Mouse (Mus musculus): ENCODE results near the gene Arhgef17. TPM values are rescaled to one million over a fixed set of nuclear protein-coding genes. Genes with fewer than 3 reads are reported as not detected.

The Arhgef17 gene
- polyA plus RNA-seq, 1 experiment from 2014 or later: 0.17 TPM

- WGBS (ENCODE audit: missing documents): 90% methylated on average over 5 of the region's 5 CpGs
- Histone ChIP-seq H3K27ac (no peak overlapping the region), H3K36me3 (ENCODE audit: inconsistent target) (no peaks in the 10 kb centered on the region), H3K79me2 (ENCODE audit: inconsistent target) (no peaks in the 10 kb centered on the region), H3K4me3 (ENCODE audit: inconsistent target) (no peak overlapping the region)
Measured at GRCm38 (mm10) chr7:100915204-100915603, 16.7 kb downstream of the Arhgef17 start.

- Histone ChIP-seq H3K36me3 (ENCODE audit: inconsistent target) (no peaks in the 10 kb centered on the region), H3K79me2 (ENCODE audit: inconsistent target) (no peaks in the 10 kb centered on the region), H3K4me3 (ENCODE audit: inconsistent target) (no peak overlapping the region), H3K27ac (no peak overlapping the region)
- WGBS (ENCODE audit: missing documents): 99% methylated on average over 9 of the region's 9 CpGs
Measured at GRCm38 (mm10) chr7:100911791-100912190, 20.1 kb downstream of the Arhgef17 start.

GRCm38 (mm10) chr7:100911246-100911770, 20.6 kb downstream of the Arhgef17 start:
- Histone ChIP-seq H3K36me3 (ENCODE audit: inconsistent target) (no peaks in the 10 kb centered on the region), H3K27ac (no peak overlapping the region), H3K79me2 (ENCODE audit: inconsistent target) (no peaks in the 10 kb centered on the region), H3K4me3 (ENCODE audit: inconsistent target) (no peak overlapping the region)
- WGBS (ENCODE audit: missing documents): 96% methylated on average over 2 of the region's 2 CpGs

- no peaks in the 10 kb centered on the region for H3K79me2 ChIP-seq (ENCODE audit: inconsistent target)
- 72% methylated on average over 8 of the region's 8 CpGs for WGBS (ENCODE audit: missing documents)
- no peak overlapping the region for H3K27ac ChIP-seq
- H3K36me3 ChIP-seq (ENCODE audit: inconsistent target): no peaks in the 10 kb centered on the region
- H3K4me3 ChIP-seq (ENCODE audit: inconsistent target): no peak overlapping the region
Measured at GRCm38 (mm10) chr7:100908567-100908966, 23.3 kb downstream of the Arhgef17 start.

- Histone ChIP-seq H3K79me2 (ENCODE audit: inconsistent target) (no peaks in the 10 kb centered on the region), H3K4me3 (ENCODE audit: inconsistent target) (no peak overlapping the region), H3K36me3 (ENCODE audit: inconsistent target) (no peaks in the 10 kb centered on the region), H3K27ac (no peak overlapping the region)
- 96% methylated on average over 7 of the region's 8 CpGs for whole genome bisulfite sequencing (ENCODE audit: missing documents)
Measured at GRCm38 (mm10) chr7:100908061-100908460, 23.8 kb downstream of the Arhgef17 start.

- 7% methylated on average over 1 of the region's 1 CpGs for WGBS (ENCODE audit: missing documents)
Measured at GRCm38 (mm10) chr7:100907231-100907630, 24.7 kb downstream of the Arhgef17 start.

GRCm38 (mm10) chr7:100906029-100906789, 25.7 kb downstream of the Arhgef17 start:
- Histone ChIP-seq H3K4me3 (ENCODE audit: inconsistent target) (no peak overlapping the region), H3K36me3 (ENCODE audit: inconsistent target) (no peaks in the 10 kb centered on the region), H3K27ac (no peak overlapping the region), H3K79me2 (ENCODE audit: inconsistent target) (no peaks in the 10 kb centered on the region)
- WGBS (ENCODE audit: missing documents): 96% methylated on average over 7 of the region's 10 CpGs

More at GRCm38 (mm10) chr7:100907231-100907630, 24.7 kb downstream of the Arhgef17 start:
- Histone ChIP-seq H3K27ac (no peak overlapping the region), H3K4me3 (ENCODE audit: inconsistent target) (no peak overlapping the region), H3K36me3 (ENCODE audit: inconsistent target) (no peaks in the 10 kb centered on the region), H3K79me2 (ENCODE audit: inconsistent target) (no peaks in the 10 kb centered on the region)

- Histone ChIP-seq H3K4me3 (ENCODE audit: inconsistent target) (no peak overlapping the region), H3K27ac (no peak overlapping the region), H3K36me3 (ENCODE audit: inconsistent target) (no peaks in the 10 kb centered on the region), H3K79me2 (ENCODE audit: inconsistent target) (no peaks in the 10 kb centered on the region)
- WGBS (ENCODE audit: missing documents): 95% methylated on average over 7 of the region's 7 CpGs
Measured at GRCm38 (mm10) chr7:100905037-100905436, 26.9 kb downstream of the Arhgef17 start.

- Histone ChIP-seq H3K36me3 (ENCODE audit: inconsistent target) (no peaks in the 10 kb centered on the region), H3K79me2 (ENCODE audit: inconsistent target) (no peaks in the 10 kb centered on the region), H3K4me3 (ENCODE audit: inconsistent target) (no peak overlapping the region), H3K27ac (no peak overlapping the region)
- 85% methylated on average over 5 of the region's 5 CpGs for WGBS (ENCODE audit: missing documents)
Measured at GRCm38 (mm10) chr7:100904612-100905011, 27.3 kb downstream of the Arhgef17 start.

- WGBS (ENCODE audit: missing documents): 75% methylated on average over 9 of the region's 9 CpGs
- no peak overlapping the region for H3K4me3 ChIP-seq (ENCODE audit: inconsistent target)
- no peaks in the 10 kb centered on the region for H3K36me3 ChIP-seq (ENCODE audit: inconsistent target)
- no peaks in the 10 kb centered on the region for H3K79me2 ChIP-seq (ENCODE audit: inconsistent target)
- no peak overlapping the region for H3K27ac ChIP-seq
Measured at GRCm38 (mm10) chr7:100902451-100903137, 29.3 kb downstream of the Arhgef17 start.

GRCm38 (mm10) chr7:100897828-100898227, 34.1 kb downstream of the Arhgef17 start:
- Histone ChIP-seq H3K36me3 (ENCODE audit: inconsistent target) (no peaks in the 10 kb centered on the region), H3K4me3 (ENCODE audit: inconsistent target) (no peak overlapping the region), H3K27ac (no peak overlapping the region), H3K79me2 (ENCODE audit: inconsistent target) (no peaks in the 10 kb centered on the region)
- 92% methylated on average over 5 of the region's 5 CpGs for WGBS (ENCODE audit: missing documents)

GRCm38 (mm10) chr7:100894833-100895226, 37.1 kb downstream of the Arhgef17 start:
- no peaks in the 10 kb centered on the region for H3K36me3 ChIP-seq (ENCODE audit: inconsistent target)
- no peak overlapping the region for H3K4me3 ChIP-seq (ENCODE audit: inconsistent target)
- H3K27ac ChIP-seq: no peak overlapping the region

GRCm38 (mm10) chr7:100894057-100894832, 37.7 kb downstream of the Arhgef17 start:
- Histone ChIP-seq H3K79me2 (ENCODE audit: inconsistent target) (no peaks in the 10 kb centered on the region), H3K27ac (no peak overlapping the region), H3K4me3 (ENCODE audit: inconsistent target) (no peak overlapping the region), H3K36me3 (ENCODE audit: inconsistent target) (no peaks in the 10 kb centered on the region)
- 9% methylated on average over 49 of the region's 53 CpGs for WGBS (ENCODE audit: missing documents)

More at GRCm38 (mm10) chr7:100894833-100895226, 37.1 kb downstream of the Arhgef17 start:
- H3K79me2 ChIP-seq (ENCODE audit: inconsistent target): no peaks in the 10 kb centered on the region
- 16% methylated on average over 5 of the region's 12 CpGs for WGBS (ENCODE audit: missing documents)

GRCm38 (mm10) chr7:100893249-100894056, 38.5 kb downstream of the Arhgef17 start:
- 95% methylated on average over 16 of the region's 20 CpGs for WGBS (ENCODE audit: missing documents)

More at GRCm38 (mm10) chr7:100893249-100894056, 38.5 kb downstream of the Arhgef17 start:
- Histone ChIP-seq H3K79me2 (ENCODE audit: inconsistent target) (no peaks in the 10 kb centered on the region), H3K27ac (no peak overlapping the region), H3K36me3 (ENCODE audit: inconsistent target) (no peaks in the 10 kb centered on the region), H3K4me3 (ENCODE audit: inconsistent target) (no peak overlapping the region)
